26 mouse cellular contexts compared by ENCODE assay signal in genomic region chr4:46565393-46565955, GRCm38 (mm10). TPM values are rescaled to one million over a fixed set of nuclear protein-coding genes. Genes with fewer than 3 reads are reported as not detected.
DNase-seq lines count a peak whose midpoint lies in the region; ATAC-seq and TF ChIP-seq lines count a peak whose summit lies in the region.
"Had no signal": no experiment of that assay in that cellular context is flagged by ENCODE, and none has a peak within 500 bp of the region (broad histone marks: within the 10 kb centered on the region; RNA-seq: fewer than 3 reads in every experiment).

No protein-coding gene starts in this region.

- peak; percentile 35 to 43; a peak in 3 of 4 replicates for ATAC-seq in hematopoietic stem cell, adult 5-6 weeks (replicated peaks in 1 of 2; ENCODE audit: insufficient read depth in 1 of 2, low FRiP score in 2 of 2, low TSS enrichment in 1 of 2, low read depth in 1 of 2, poor library complexity in 2 of 2, severe bottlenecking in 2 of 2)
- ATAC-seq: forebrain, embryonic 16.5 days; hindbrain, embryonic 16.5 days; intestine, postnatal 0 days; midbrain, embryonic 16.5 days had no signal

- no peak overlapping the region for H3K4me3 ChIP-seq in spleen, adult 2 months (ENCODE audit: extremely low read depth, insufficient read depth, insufficient read length)
- H3K4me3 ChIP-seq: forebrain, embryonic 10.5 days; hindbrain, embryonic 10.5 days; limb, embryonic 12.5 days; liver, embryonic 13.5 days; lung, embryonic 15.5 days; midbrain, embryonic 10.5 days; myocyte had no signal

- DNase-seq in cerebellum, adult 8-10 months, result peak; percentile 5
- no peak for DNase-seq in cerebellum, adult 18-20 months
- DNase-seq in spleen, adult 2 months (ENCODE audit: low read depth in 1 of 2, low spot score in 2 of 2), result no peak
- DNase-seq in spleen, adult 12 weeks (ENCODE audit: low spot score), result no peak
- no peak for DNase-seq in adrenal gland, adult (ENCODE audit: inconsistent age in 2 of 2, low spot score in 1 of 2)
- DNase-seq in right cerebral cortex, postnatal 10 days (ENCODE audit: low spot score in 2 of 2), result no peak
- DNase-seq: adrenal gland, postnatal 10 days; cerebellum, postnatal 14 days; gastrocnemius, postnatal 14 days; kidney, postnatal 25 days; liver, embryonic 13.5 days; lung, postnatal 4 days; right cerebral cortex, adult 18-20 months; thymus, postnatal 14 days had no signal

- TF ChIP-seq POLR2A in spleen, adult 2 months (IDR thresholded peaks at IDR 0.05; ENCODE audit: low read depth, low read length), result no peak

- peaks cover 4% of the 10 kb centered on the region; the same call in 1 of the 2 replicates for H3K36me3 ChIP-seq in spleen, adult 2 months (ENCODE audit: control insufficient read depth, insufficient read depth, low read length)
- H3K36me3 ChIP-seq: forebrain, embryonic 10.5 days; hindbrain, embryonic 10.5 days; limb, embryonic 12.5 days; liver, embryonic 13.5 days; lung, embryonic 15.5 days; midbrain, embryonic 10.5 days had no signal

- 67% methylated on average over 4 of the region's 4 CpGs for WGBS in spleen, adult 2 months

- H3K4me1 ChIP-seq in spleen, adult 2 months (ENCODE audit: control insufficient read depth, insufficient read depth, insufficient read length), result peaks cover 34% of the 10 kb centered on the region; the same call in 1 of the 2 replicates
- H3K4me1 ChIP-seq: limb, embryonic 12.5 days; lung, embryonic 15.5 days had no signal

- H3K27me3 ChIP-seq in spleen, adult 2 months (ENCODE audit: control insufficient read depth, insufficient read depth, low read length), result no peaks in the 10 kb centered on the region
- H3K27me3 ChIP-seq: limb, embryonic 12.5 days; liver, embryonic 13.5 days; lung, embryonic 15.5 days had no signal

- no peak for TF ChIP-seq CTCF in spleen, adult 2 months (IDR thresholded peaks at IDR 0.05; ENCODE audit: extremely low read depth, insufficient read depth, insufficient read length, insufficient replicate concordance)

- H3K27ac ChIP-seq in spleen, adult 2 months (ENCODE audit: insufficient read depth, low read length), result peak overlapping the region; percentile 52
- H3K27ac ChIP-seq: forebrain, embryonic 10.5 days; hindbrain, embryonic 10.5 days; limb, embryonic 12.5 days; lung, embryonic 15.5 days; midbrain, embryonic 10.5 days; stomach, postnatal 0 days had no signal

RNA-seq across cellular contexts. Expression of gene Trim14, which starts 29.5 kb away (rescaled TPM):
- 26.9 and 45.0 TPM in 2 replicates for polyA plus RNA-seq in spleen, adult 2 months (2012; rRNA removed)
- total RNA-seq in hematopoietic stem cell, adult 5-6 weeks (2017), result 17.7 and 43.5 TPM in 2 replicates

RNA-seq across cellular contexts. Expression of gene Coro2a, which starts 36.5 kb away (rescaled TPM):
- polyA plus RNA-seq in spleen, adult 2 months (2012; rRNA removed), result 36.0 and 51.3 TPM in 2 replicates
- 57.8 and 70.1 TPM in 2 replicates for total RNA-seq in hematopoietic stem cell, adult 5-6 weeks (2017)
